Mouse (Mus musculus) neural tube, embryonic 15.5 days (tissue): ENCODE results near the gene Adgrf1. TPM values are rescaled to one million over a fixed set of nuclear protein-coding genes. Genes with fewer than 3 reads are reported as not detected.
A peak's percentile ranks its signal among the peaks of the same experiment; 100 is the strongest.

ENCODE experiments used
- ATAC-seq: fragments of 200-750 bp; cut with Nextera tagmentation; 2 replicates; pipeline ENCODE4 v1.8.0; 2017; ENCODE audit warnings: mild to moderate bottlenecking, moderate TSS enrichment, moderate library complexity; ENCODE audit not compliant: low FRiP score
- H3K27ac ChIP-seq: fragments of 300-500 bp; sonication (generic); replicated peaks from 2 replicates; pipeline ENCODE4 v1.5.1; 2015; ENCODE audit warnings: mild to moderate bottlenecking, inconsistent platforms
- H3K27me3 ChIP-seq: fragments of 300-500 bp; sonication (generic); replicated peaks from 2 replicates; pipeline ENCODE4 v1.6.1; 2015; ENCODE audit warnings: inconsistent platforms
- H3K36me3 ChIP-seq: fragments of 300-500 bp; sonication (generic); 2 replicates; pipeline ENCODE4 v1.6.1; 2015; ENCODE audit warnings: inconsistent platforms
- H3K4me1 ChIP-seq: fragments of 300-500 bp; sonication (generic); 2 replicates; pipeline ENCODE4 v1.6.1; 2015; ENCODE audit warnings: inconsistent platforms
- H3K4me2 ChIP-seq: fragments of 300-500 bp; sonication (generic); 2 replicates; pipeline ENCODE4 v1.6.1; 2015; ENCODE audit warnings: inconsistent platforms, mild to moderate bottlenecking, moderate library complexity
- H3K4me3 ChIP-seq: fragments of 300-500 bp; sonication (generic); replicated peaks from 2 replicates; pipeline ENCODE4 v1.5.1; 2015; ENCODE audit warnings: mild to moderate bottlenecking, inconsistent platforms
- H3K9ac ChIP-seq: fragments of 300-500 bp; sonication (generic); replicated peaks from 2 replicates; pipeline ENCODE4 v1.6.1; 2015; ENCODE audit warnings: mild to moderate bottlenecking, inconsistent platforms
- H3K9me3 ChIP-seq: fragments of 300-500 bp; sonication (generic); replicated peaks from 2 replicates; pipeline ENCODE4 v1.6.1; 2016; ENCODE audit warnings: inconsistent platforms
- WGBS: fragments of 180-500 bp; shearing (Covaris S2); methylation state at CpG from one replicate; pipeline ENCODE4 v1.1.7; 2015; ENCODE audit warnings: mixed read lengths; 5-methylcytosine and 5-hydroxymethylcytosine counted together
- polyA plus RNA-seq: library from polyadenylated mRNA; unstranded; fragments of >200 nt; fragmentation: Nextera tagmentation; extraction: Ambion mirVana; gene quantifications from 2 replicates; pipeline ENCODE4 v1.2.1, GENCODE M21; 2015

The Adgrf1 gene
- polyA plus RNA-seq, 1 experiment from 2014 or later: not detected

GRCm38 (mm10) chr17:43276220-43276619, 6.1 kb downstream of the Adgrf1 start:
- 90% methylated on average over 6 of the region's 6 CpGs for WGBS
- Histone ChIP-seq H3K4me1 (0 out of 2 replicates have a peak, but pooled peaks cover 8% of the 10 kb centered on the region), H3K36me3 (no peaks in the 10 kb centered on the region), H3K27me3 (no peaks in the 10 kb centered on the region), H3K4me2 (no peak overlapping the region), H3K4me3 (no peak overlapping the region), H3K27ac (no peak overlapping the region), H3K9me3 (no peaks in the 10 kb centered on the region), H3K9ac (no peak overlapping the region)
- no peak for ATAC-seq

GRCm38 (mm10) chr17:43277223-43277622, 7.1 kb downstream of the Adgrf1 start:
- Histone ChIP-seq H3K4me2 (no peak overlapping the region), H3K4me3 (no peak overlapping the region), H3K4me1 (0 out of 2 replicates have a peak, but pooled peaks cover 8% of the 10 kb centered on the region), H3K9ac (no peak overlapping the region), H3K27ac (0 out of 2 replicates have a peak overlapping the region, but pooled peaks have one; percentile 33), H3K27me3 (no peaks in the 10 kb centered on the region), H3K36me3 (no peaks in the 10 kb centered on the region), H3K9me3 (no peaks in the 10 kb centered on the region)
- no peak for ATAC-seq
- 43% methylated on average over 4 of the region's 4 CpGs for WGBS

GRCm38 (mm10) chr17:43279671-43280070, 9.5 kb downstream of the Adgrf1 start:
- ATAC-seq: no peak
- Histone ChIP-seq H3K27ac (no peak overlapping the region), H3K4me3 (no peak overlapping the region), H3K9ac (no peak overlapping the region), H3K4me1 (0 out of 2 replicates have a peak, but pooled peaks cover 8% of the 10 kb centered on the region), H3K4me2 (no peak overlapping the region), H3K9me3 (no peaks in the 10 kb centered on the region), H3K27me3 (no peaks in the 10 kb centered on the region), H3K36me3 (no peaks in the 10 kb centered on the region)
- WGBS: 93% methylated on average over 7 of the region's 7 CpGs

- no peak overlapping the region for H3K27ac ChIP-seq
- H3K4me2 ChIP-seq: no peak overlapping the region
- H3K4me3 ChIP-seq: no peak overlapping the region
- no peaks in the 10 kb centered on the region for H3K36me3 ChIP-seq
- 85% methylated on average over 4 of the region's 4 CpGs for WGBS
- H3K9ac ChIP-seq: no peak overlapping the region
- H3K27me3 ChIP-seq: no peaks in the 10 kb centered on the region
- no peak; the same call in 1 of the 2 replicates for ATAC-seq
- H3K4me1 ChIP-seq: 0 out of 2 replicates have a peak, but pooled peaks cover under 1% of the 10 kb centered on the region
- H3K9me3 ChIP-seq: no peaks in the 10 kb centered on the region
Observed at GRCm38 (mm10) chr17:43282353-43282752, 12.2 kb downstream of the Adgrf1 start.

- 65% methylated on average over 5 of the region's 5 CpGs for WGBS
- no peak; the same call in 1 of the 2 replicates for ATAC-seq
- Histone ChIP-seq H3K4me3 (no peak overlapping the region), H3K36me3 (no peaks in the 10 kb centered on the region), H3K27me3 (no peaks in the 10 kb centered on the region), H3K27ac (no peak overlapping the region), H3K4me2 (no peak overlapping the region), H3K9ac (no peak overlapping the region), H3K9me3 (no peaks in the 10 kb centered on the region), H3K4me1 (no peaks in the 10 kb centered on the region)
Observed at GRCm38 (mm10) chr17:43282828-43283227, 12.7 kb downstream of the Adgrf1 start.

- Histone ChIP-seq H3K4me2 (no peak overlapping the region), H3K4me1 (no peaks in the 10 kb centered on the region), H3K9ac (no peak overlapping the region), H3K27me3 (no peaks in the 10 kb centered on the region), H3K27ac (no peak overlapping the region), H3K36me3 (no peaks in the 10 kb centered on the region), H3K4me3 (no peak overlapping the region), H3K9me3 (no peaks in the 10 kb centered on the region)
- 91% methylated on average over 7 of the region's 7 CpGs for WGBS
- no peak for ATAC-seq
Observed at GRCm38 (mm10) chr17:43299515-43299914, 29.4 kb downstream of the Adgrf1 start.

- H3K27ac ChIP-seq: no peak overlapping the region
- no peaks in the 10 kb centered on the region for H3K9me3 ChIP-seq
- no peak overlapping the region for H3K4me3 ChIP-seq
- H3K4me2 ChIP-seq: peak overlapping the region; percentile 64
- ATAC-seq: no peak; the same call in 1 of the 2 replicates
- 37% methylated on average over 7 of the region's 7 CpGs for WGBS
- H3K27me3 ChIP-seq: no peaks in the 10 kb centered on the region
- H3K4me1 ChIP-seq: peaks cover 10% of the 10 kb centered on the region
- H3K9ac ChIP-seq: no peak overlapping the region
- no peaks in the 10 kb centered on the region for H3K36me3 ChIP-seq
Observed at GRCm38 (mm10) chr17:43325986-43326671, 56.0 kb downstream of the Adgrf1 start.

- H3K27me3 ChIP-seq: no peaks in the 10 kb centered on the region
- H3K4me2 ChIP-seq: peak overlapping the region; percentile 64
- H3K9ac ChIP-seq: peak overlapping the region; percentile 36
- H3K9me3 ChIP-seq: no peaks in the 10 kb centered on the region
- no peaks in the 10 kb centered on the region for H3K36me3 ChIP-seq
- H3K4me1 ChIP-seq: peaks cover 10% of the 10 kb centered on the region
- ATAC-seq: peak; percentile 95
- peak overlapping the region; percentile 61; the same call in 1 of the 2 replicates for H3K27ac ChIP-seq
- 12% methylated on average over 29 of the region's 29 CpGs for WGBS
- peak overlapping the region; percentile 32 for H3K4me3 ChIP-seq
Observed at GRCm38 (mm10) chr17:43326726-43327700, 56.9 kb downstream of the Adgrf1 start.

- 78% methylated on average over 6 of the region's 6 CpGs for WGBS
- H3K9ac ChIP-seq: no peak overlapping the region
- H3K4me2 ChIP-seq: no peak overlapping the region
Observed at GRCm38 (mm10) chr17:43327810-43328209, 57.7 kb downstream of the Adgrf1 start.

GRCm38 (mm10) chr17:43329216-43329615, 59.1 kb downstream of the Adgrf1 start:
- 87% methylated on average over 4 of the region's 4 CpGs for WGBS
- Histone ChIP-seq H3K9me3 (no peaks in the 10 kb centered on the region), H3K4me3 (no peak overlapping the region), H3K4me1 (peaks cover 16% of the 10 kb centered on the region), H3K4me2 (no peak overlapping the region), H3K9ac (no peak overlapping the region), H3K36me3 (no peaks in the 10 kb centered on the region), H3K27ac (no peak overlapping the region), H3K27me3 (no peaks in the 10 kb centered on the region)
- ATAC-seq: no peak

More at GRCm38 (mm10) chr17:43327810-43328209, 57.7 kb downstream of the Adgrf1 start:
- Histone ChIP-seq H3K4me3 (no peak overlapping the region), H3K4me1 (peaks cover 16% of the 10 kb centered on the region), H3K27ac (no peak overlapping the region), H3K36me3 (no peaks in the 10 kb centered on the region), H3K9me3 (no peaks in the 10 kb centered on the region), H3K27me3 (no peaks in the 10 kb centered on the region)
- ATAC-seq: no peak

GRCm38 (mm10) chr17:43329761-43330183, 59.6 kb downstream of the Adgrf1 start:
- ATAC-seq: no peak
- WGBS: 83% methylated on average over 7 of the region's 7 CpGs
- H3K4me2 ChIP-seq: no peak overlapping the region

More at GRCm38 (mm10) chr17:43329761-43330183, 59.6 kb downstream of the Adgrf1 start:
- no peaks in the 10 kb centered on the region for H3K36me3 ChIP-seq
- no peaks in the 10 kb centered on the region for H3K9me3 ChIP-seq
- H3K4me3 ChIP-seq: no peak overlapping the region
- H3K27ac ChIP-seq: no peak overlapping the region
- H3K4me1 ChIP-seq: peaks cover 16% of the 10 kb centered on the region
- no peak overlapping the region for H3K9ac ChIP-seq
- H3K27me3 ChIP-seq: no peaks in the 10 kb centered on the region
